Mouse (Mus musculus): ENCODE results near the gene Robo2.

Gene Robo2

DNA sequence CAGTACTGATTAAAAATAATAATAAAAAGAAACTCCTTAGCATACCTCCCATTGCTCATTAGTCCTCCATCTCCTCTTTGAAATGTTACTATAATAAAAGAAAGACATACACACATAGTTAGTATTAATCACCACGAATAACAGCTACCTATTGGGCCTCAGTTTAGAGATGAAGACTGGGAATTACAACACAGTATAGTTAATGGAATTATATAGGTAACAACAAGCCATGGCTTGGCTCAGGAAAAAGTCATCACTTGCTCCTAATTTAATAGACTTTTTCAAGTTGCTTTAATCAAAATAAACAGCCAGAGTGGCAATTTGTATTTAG is 471.4 kb downstream of the Robo2 start:
- no peak for DNase-seq (ENCODE audit: extremely low spot score)

DNA sequence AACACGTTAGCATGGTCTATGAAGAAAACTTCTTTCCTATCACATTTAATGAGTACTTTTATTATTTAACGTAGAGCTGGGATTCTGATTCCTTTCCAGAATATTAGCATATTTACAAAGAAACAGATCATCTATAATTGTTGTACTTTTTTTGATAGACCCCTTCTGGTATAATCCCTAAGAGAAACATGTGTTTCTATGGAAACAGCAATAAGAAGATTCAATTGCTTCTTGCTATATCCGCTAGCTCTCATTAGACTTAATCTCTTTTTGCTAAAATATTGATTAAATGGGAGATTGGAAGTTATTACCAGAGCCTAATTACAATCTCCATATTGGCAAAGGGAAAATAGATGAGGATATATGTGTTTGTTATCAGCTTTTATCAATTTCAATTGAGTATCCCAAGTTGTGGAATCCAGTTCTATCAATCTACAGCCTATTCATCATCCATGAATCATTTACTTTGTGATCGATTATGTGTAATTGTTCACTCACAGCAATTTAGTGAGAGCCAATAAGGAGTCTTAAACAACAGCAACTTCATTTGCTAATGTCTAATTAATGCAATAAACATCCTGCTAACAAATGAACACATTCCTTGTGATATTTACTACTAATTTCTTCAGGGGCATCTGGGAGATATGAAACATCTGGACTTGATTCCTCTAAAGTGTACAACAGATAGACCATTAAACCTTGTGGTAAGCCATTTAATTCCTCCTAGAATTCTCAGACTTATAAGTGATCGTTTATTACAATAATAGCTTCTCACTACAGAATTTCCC is 472.0 kb downstream of the Robo2 start:
- no peak for DNase-seq (ENCODE audit: extremely low spot score)

DNA sequence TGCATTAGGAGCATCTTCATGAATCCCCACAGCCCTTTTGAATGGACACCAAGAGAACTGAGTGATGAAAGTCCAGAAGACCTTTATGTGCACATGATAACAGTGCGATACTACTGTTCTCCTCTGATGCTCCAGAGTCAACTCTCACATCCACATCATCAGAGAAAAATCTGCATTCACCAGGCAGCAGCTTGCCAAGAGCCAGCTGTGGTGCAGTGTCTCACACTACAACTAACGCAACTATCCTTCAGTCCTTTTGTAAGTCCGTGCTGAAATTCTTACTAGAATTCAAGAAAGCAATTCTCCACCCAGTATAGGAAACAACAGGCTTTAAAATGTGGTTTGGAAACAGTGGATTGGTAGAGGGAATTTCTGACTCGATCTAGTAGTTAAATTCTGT is 481.3 kb downstream of the Robo2 start:
- DNase-seq (ENCODE audit: extremely low spot score) = no peak

DNA sequence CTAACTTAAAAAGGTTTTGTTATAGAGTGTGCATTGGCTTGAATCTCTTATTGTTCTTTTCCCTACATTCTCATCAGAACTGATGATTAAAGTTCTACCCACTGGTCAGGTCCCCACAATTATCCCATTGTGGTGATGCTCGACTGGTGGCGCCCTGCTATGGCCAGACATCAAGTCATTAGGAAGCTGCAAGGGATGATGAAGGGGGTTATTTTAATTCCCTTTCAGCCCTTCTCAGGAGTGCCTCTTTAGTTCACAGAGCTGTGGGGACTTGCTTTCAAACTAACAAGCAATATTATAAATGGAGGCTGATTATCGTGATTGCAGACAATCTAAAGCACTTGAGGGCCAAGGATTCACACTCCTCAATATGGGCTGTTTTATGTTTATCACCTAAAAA is 484.1 kb downstream of the Robo2 start:
- no peak for DNase-seq (ENCODE audit: extremely low spot score)

DNA sequence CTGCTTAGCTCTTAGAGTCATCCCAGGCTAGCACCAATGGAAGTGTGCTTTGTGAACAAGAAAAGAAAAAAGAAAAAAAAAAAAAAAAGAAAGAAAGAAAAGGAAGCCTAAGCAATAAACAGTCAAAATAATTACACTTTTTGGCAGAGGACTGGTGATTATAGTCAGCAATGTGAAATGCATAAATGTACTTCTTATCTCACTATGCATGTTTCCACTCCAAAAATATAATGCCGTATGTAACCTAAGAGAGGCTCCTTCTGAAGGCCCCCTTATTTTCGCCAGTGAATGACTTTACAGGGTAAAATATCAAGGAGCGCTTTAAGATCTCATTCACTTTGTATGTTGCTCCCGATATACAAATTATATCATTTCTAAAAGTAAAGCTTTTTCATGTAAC is 496.2 kb downstream of the Robo2 start:
- DNase-seq (ENCODE audit: extremely low spot score) = no peak

DNA sequence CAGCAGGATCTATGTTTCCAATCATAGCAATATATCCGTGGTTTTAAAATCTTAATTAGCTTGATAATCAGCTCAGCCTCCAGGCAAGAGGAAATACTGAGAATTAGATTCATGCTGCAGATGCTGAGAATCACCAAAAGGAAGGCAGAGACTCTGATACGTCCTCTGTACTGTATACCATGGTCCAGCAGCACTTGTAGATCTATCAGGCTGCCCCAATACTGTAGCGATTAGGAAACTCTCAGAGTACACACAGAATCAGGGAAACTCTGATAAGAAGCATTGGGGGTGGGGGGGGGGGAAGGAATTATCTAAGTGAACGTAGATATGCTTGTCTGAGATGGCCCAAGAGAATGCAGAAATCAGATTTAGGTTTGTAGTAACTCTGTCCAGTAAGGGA is 496.7 kb downstream of the Robo2 start:
- DNase-seq (ENCODE audit: extremely low spot score) = no peak

DNA sequence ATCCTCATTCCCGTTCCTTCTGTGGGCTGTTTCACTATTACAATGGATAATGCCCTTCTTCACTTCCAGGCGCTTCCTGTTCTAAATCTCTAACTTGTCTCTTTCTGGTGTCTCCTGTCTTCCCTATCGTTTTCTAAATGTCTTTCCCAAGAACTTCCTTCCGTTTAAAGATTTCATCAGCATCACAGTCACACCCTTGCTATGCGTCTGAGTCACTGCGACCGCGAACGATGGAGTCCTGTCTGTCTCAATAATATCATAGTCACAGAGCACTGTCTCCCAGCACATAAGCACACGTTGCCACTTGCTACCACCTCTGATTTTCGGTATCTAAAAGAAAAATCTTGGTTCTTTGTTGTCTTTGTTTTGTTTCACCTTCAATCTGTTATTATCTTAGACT is 503.1 kb downstream of the Robo2 start:
- DNase-seq (ENCODE audit: extremely low spot score) = no peak

DNA sequence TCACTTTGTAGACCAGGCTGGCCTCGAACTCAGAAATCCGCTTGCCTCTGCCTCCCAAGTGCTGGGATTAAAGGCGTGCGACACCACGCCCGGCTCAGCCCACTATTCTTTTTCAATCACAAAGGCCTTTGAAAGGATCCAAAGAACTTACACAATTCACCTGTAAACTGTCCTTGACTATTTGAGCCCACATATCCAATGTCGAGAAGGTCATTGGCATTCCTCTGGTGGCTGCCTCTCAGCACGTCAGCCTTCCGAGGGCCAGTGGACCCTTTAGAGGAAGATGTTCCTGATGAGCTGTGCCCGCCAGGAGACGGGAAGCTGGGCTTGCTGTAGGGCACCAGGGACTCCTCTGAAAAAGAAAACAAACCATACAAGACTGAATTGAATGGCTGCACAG is 514.8 kb downstream of the Robo2 start:
- DNase-seq (ENCODE audit: extremely low spot score) = no peak

DNA sequence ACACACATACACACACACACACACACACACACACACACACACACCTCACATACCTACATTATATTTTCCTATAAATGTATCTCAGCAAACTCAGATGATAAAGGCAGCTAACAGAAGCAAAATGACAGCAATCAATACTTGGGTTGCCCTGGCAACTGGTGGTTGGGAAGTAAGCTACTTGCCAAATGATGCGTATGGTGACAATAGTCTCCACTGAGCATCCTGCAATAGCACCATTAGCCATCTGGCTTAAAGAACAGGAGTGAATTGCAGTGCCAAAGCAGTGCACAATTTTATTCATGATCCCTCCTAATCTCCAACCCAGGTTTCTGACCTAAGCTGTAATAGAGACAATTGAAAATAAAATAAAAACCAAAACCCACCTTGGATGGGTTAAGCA is 529.7 kb downstream of the Robo2 start:
- no peak for DNase-seq (ENCODE audit: extremely low spot score)

DNA sequence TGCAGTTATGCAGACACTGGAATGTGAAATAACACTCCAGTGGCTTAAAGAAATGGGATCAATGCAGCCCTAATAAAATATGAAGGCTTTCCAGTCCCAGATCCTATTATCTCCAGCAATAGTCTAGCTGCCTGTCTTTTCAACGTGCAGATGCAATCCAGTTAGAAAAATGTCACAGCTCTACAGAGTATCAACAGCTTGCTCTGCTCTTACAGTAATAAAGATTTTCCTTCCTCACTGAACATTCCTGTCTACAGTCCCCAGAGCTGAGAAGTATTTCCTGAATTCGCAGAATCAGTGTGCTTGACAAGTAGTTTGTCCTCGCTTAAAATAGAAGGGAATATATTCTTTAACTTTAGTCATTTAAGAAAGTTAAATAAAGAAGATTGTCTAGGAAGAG is 533.7 kb downstream of the Robo2 start:
- DNase-seq (ENCODE audit: extremely low spot score) = no peak

DNA sequence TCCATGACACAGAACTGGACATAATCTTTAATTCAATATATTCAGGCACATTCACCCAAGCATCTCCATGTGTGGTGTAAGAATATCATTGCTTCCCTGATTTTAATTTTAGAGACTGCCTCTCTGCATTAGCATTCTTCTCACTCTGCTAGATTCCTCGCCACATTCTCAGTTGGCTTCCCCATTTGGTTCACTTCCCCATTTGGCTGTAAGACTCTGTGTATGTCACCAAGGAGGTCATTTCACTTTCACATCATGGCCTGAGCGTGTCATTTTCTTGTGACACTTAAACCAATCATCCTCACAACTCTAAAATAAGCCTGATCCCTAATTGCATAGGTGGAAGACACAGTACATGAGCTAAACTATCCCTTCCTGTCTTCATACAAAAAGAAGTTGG is 536.6 kb downstream of the Robo2 start:
- no peak for DNase-seq (ENCODE audit: extremely low spot score)

DNA sequence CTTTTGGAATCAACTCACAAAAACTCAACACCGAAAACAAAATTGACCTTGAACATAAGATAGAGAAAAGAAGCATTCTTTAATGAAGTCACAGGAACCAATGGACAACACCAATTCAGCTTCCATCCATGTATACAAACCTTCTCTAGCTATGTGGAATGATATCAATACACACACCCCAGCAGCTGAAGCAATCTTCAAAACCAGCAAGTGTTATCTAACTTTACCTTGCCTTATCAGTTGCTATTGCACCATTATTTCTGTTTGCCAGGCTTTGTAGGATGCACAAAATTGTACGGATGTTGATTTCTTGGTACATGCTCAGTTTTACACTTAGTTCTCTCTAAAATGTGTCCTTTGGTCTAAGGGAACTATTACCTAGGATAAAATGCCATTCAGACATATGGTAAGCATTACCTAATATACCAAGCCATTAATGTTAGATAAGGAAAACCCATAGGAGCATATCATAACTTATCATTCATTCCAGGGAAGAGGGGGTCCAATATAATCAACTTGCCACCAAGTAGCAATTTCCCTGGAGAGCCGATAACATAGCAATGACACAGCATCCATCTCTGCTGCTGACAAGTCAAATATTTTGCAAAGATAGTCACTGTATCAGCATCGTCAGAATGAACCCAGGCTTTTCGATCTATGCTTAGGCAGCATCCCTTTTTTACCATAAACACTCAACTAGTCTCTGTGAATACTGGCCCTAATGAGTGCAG is 537.6 kb downstream of the Robo2 start:
- DNase-seq (ENCODE audit: extremely low spot score) = no peak

DNA sequence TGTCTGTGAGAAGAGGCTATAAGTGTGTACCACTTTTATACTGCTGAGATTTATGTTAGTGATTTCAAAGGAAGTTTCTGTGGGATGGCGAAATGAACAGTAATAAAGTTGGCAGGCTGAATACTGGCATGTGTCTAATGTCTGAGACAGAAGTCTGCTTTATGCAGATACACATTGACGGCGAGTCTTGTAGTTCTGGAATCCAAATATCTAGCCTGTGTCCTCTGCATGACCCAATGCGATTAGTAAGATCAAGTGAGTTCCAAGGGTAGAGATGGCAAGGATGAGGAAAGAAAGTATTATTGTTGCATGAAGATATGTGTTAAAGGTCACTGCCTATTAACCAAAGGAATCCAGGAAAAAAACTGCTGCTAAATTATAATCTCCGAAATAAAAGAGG is 541.3 kb downstream of the Robo2 start:
- no peak for DNase-seq (ENCODE audit: extremely low spot score)

DNA sequence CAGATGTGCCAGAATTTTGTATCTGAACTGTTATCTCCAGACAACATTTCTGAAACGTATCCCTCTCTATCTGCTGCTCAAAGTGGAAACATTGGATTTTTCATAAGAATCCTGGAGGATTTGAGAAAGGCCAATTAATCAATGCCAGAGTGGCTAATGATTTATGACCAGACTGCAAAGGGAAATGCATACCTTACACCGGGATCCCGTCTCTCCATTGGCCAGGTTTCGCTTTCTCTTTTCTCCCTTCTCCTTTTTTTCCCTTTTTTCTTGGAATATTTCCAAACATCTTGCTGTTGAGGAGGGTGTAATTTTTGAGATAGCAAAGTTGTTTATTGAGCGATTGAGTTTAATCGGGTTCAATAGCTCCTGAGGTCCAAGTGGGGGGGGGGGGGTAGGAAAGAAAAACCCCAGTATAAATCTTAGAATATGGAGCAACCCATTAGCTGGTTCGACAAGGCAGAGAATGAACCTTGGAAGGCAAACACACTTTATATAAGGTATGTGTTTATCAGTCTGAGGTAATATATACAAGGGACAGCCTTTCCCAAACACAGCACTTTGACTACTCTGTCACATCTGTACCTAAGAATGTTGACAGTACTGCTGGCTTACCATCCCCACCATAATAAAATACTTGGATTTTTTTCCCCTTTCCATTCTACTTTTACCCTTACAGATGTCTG is 542.0 kb downstream of the Robo2 start:
- no peak for DNase-seq (ENCODE audit: extremely low spot score)

DNA sequence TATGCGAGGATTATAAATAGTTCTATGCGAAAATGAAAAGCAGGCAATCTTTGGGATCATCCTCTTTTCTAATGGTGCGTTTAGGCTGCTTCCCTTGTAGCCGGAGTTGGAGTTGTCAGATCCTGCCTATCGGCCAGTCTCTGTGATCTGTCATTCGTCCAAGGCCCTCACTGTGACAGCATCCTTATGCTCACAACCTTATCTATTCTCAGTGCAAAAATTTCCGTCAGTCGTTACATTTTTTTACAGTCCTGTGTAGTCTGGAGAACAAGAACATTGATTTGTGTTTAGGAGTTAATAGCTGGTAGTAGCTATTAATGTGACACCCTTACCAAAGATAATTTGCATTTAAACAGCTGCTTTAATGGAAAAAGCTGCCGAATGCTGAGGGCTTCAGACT is 547.0 kb downstream of the Robo2 start:
- DNase-seq (ENCODE audit: extremely low spot score) = no peak

DNA sequence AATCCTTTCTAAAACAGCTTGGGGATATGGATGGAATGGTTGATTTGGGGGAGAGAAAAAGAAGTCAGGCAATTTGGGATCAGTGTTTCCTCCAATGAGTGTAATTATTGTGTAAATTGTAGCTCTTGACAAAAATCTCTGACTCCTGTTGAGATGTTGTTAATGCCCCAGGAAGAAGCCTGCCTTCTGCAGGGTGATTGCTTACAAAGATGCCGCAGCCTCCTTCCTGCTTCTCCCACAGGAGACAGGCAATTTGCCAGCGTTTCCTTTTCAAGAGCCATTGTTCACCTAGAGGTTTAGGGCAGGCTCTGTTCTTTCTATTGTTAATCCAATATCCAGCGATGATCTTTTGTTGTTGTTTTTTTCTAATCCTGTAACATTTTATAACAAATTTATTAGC is 547.9 kb downstream of the Robo2 start:
- DNase-seq (ENCODE audit: extremely low spot score) = no peak

DNA sequence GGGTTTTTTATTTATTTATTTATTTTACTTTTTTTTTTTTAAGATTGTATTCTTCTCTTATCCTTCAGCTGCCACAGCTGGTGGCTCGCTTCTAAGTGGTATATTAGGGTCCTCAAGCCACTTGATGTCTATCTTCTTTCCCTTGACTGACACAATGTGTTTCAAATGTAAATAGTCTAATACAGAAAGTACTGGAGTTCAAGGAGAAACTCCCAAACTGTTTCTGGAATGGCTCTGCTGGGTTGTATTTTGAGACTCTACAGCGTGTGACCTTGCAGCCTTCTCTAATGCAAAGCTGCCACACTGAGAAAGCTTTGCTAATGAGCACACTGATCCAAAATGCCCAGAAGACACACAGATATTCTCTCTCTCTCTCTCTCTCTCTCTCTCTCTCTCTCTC is 552.9 kb downstream of the Robo2 start:
- no peak for DNase-seq (ENCODE audit: extremely low spot score)

DNA sequence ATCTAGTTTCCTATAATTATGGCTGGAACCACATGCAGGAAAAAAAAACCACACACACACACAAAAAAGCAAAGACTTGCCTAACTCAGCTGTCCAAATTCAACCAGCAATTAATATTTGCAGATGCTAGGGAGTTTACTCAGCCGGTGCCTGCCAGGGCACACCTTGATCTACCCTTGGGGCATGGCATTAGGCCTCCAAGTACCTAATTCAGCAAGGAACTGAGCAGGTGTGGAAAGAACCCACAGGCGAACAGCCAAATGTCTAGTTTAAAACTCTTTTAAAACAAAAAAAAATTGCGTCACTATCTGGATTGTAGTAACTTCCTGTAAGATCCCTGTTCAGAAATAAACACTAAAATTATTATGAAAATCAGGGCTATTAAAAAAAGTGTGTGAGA is 555.8 kb downstream of the Robo2 start:
- DNase-seq (ENCODE audit: extremely low spot score) = no peak
